Mouse (Mus musculus) gastrocnemius, adult 2 months (tissue): ENCODE measurements at regions not wholly inside any gene's neighbourhood (a gene's known extent, or its start where the extent isn't known, plus 50 kb on each side); places are given as distances from the start of the nearest gene placed in this dataset.

Experiments
- DNase-seq: peaks from one replicate; pipeline ENCODE4 v3.0.0; 2022
- H3K27ac ChIP-seq: fragments of 200-600 bp; 2 replicates; pipeline ENCODE4 v1.8.1; 2022; ENCODE audit warnings: mild to moderate bottlenecking
- H3K4me3 ChIP-seq: fragments of 200-600 bp; 2 replicates; pipeline ENCODE4 v1.8.1; 2022; ENCODE audit warnings: mild to moderate bottlenecking, moderate library complexity
- CTCF ChIP-seq: fragments of 200-600 bp; IDR thresholded peaks from 2 replicates; pipeline ENCODE4 v1.8.1; 2022; ENCODE audit warnings: antibody characterized with exemption, mild to moderate bottlenecking, moderate library complexity
- intact Hi-C: fragments of 180-260 bp; cut with DNase I; formaldehyde crosslinking; loops from one replicate; pipeline ENCODE4 v1.15.1; 2025

GRCm38 (mm10) chr12:59834809-59835208 lies 615.3 kb upstream of the Fbxo33 start:
- Histone ChIP-seq H3K4me3 (no peak overlapping the region), H3K27ac (no peak overlapping the region)
- TF ChIP-seq CTCF: no peak
- no peak for DNase-seq
- intact Hi-C loops: no loop called here

- Histone ChIP-seq H3K27ac (no peak overlapping the region), H3K4me3 (no peak overlapping the region)
- DNase-seq: no peak
- TF ChIP-seq CTCF: no peak
- intact Hi-C loops: no loop called here
Observed at GRCm38 (mm10) chr12:59822918-59823317, 603.4 kb upstream of the Fbxo33 start.

GRCm38 (mm10) chr12:59822435-59822834 lies 602.9 kb upstream of the Fbxo33 start:
- no peak for DNase-seq
- no peak for TF ChIP-seq CTCF
- no peak overlapping the region for H3K4me3 ChIP-seq
- intact Hi-C loops: no loop called here
- H3K27ac ChIP-seq: no peak overlapping the region

- DNase-seq: no peak
- no peak overlapping the region for H3K4me3 ChIP-seq
- H3K27ac ChIP-seq: no peak overlapping the region
- TF ChIP-seq CTCF: no peak
- intact Hi-C loops: no loop called here
Observed at GRCm38 (mm10) chr12:59821698-59822097, 602.2 kb upstream of the Fbxo33 start.

GRCm38 (mm10) chr12:59815965-59816364 lies 596.4 kb upstream of the Fbxo33 start:
- Histone ChIP-seq H3K27ac (no peak overlapping the region), H3K4me3 (no peak overlapping the region)
- intact Hi-C loops: no loop called here
- no peak for DNase-seq
- TF ChIP-seq CTCF: no peak

GRCm38 (mm10) chr12:59814356-59814755 lies 594.8 kb upstream of the Fbxo33 start:
- intact Hi-C loops: no loop called here
- no peak overlapping the region for H3K27ac ChIP-seq
- DNase-seq: no peak
- no peak overlapping the region for H3K4me3 ChIP-seq
- TF ChIP-seq CTCF: no peak

GRCm38 (mm10) chr12:59809224-59809623 lies 589.7 kb upstream of the Fbxo33 start:
- Histone ChIP-seq H3K4me3 (no peak overlapping the region), H3K27ac (no peak overlapping the region)
- no peak for DNase-seq
- intact Hi-C loops: no loop called here
- no peak for TF ChIP-seq CTCF

- DNase-seq: peak; percentile 16
- TF ChIP-seq CTCF: peak; percentile 28; the same call in 1 of the 2 replicates
- Histone ChIP-seq H3K4me3 (no peak overlapping the region), H3K27ac (no peak overlapping the region)
- intact Hi-C loops: no loop called here
Observed at GRCm38 (mm10) chr12:59798051-59798450, 578.5 kb upstream of the Fbxo33 start.

- no peak for TF ChIP-seq CTCF
- H3K4me3 ChIP-seq: no peak overlapping the region
- DNase-seq: no peak
- H3K27ac ChIP-seq: no peak overlapping the region
- intact Hi-C loops: no loop called here
Observed at GRCm38 (mm10) chr12:59791473-59791872, 571.9 kb upstream of the Fbxo33 start.

- Histone ChIP-seq H3K4me3 (no peak overlapping the region), H3K27ac (no peak overlapping the region)
- intact Hi-C loops: no loop called here
- TF ChIP-seq CTCF: no peak
- DNase-seq: no peak
Observed at GRCm38 (mm10) chr12:59786831-59787230, 567.3 kb upstream of the Fbxo33 start.

GRCm38 (mm10) chr12:59770980-59771379 lies 551.5 kb upstream of the Fbxo33 start:
- intact Hi-C loops: no loop called here
- TF ChIP-seq CTCF: no peak
- Histone ChIP-seq H3K4me3 (no peak overlapping the region), H3K27ac (no peak overlapping the region)
- DNase-seq: no peak

- H3K4me3 ChIP-seq: no peak overlapping the region
- TF ChIP-seq CTCF: no peak
- intact Hi-C loops: no loop called here
Observed at GRCm38 (mm10) chr12:59762260-59762659, 542.7 kb upstream of the Fbxo33 start.

GRCm38 (mm10) chr12:59744768-59745167 lies 525.2 kb upstream of the Fbxo33 start:
- intact Hi-C loops: no loop called here

More at GRCm38 (mm10) chr12:59762260-59762659, 542.7 kb upstream of the Fbxo33 start:
- DNase-seq: no peak
- H3K27ac ChIP-seq: no peak overlapping the region

GRCm38 (mm10) chr12:59743211-59743610 lies 523.7 kb upstream of the Fbxo33 start:
- no peak for DNase-seq
- intact Hi-C loops: no loop called here
- no peak overlapping the region for H3K4me3 ChIP-seq

More at GRCm38 (mm10) chr12:59744768-59745167, 525.2 kb upstream of the Fbxo33 start:
- Histone ChIP-seq H3K4me3 (no peak overlapping the region), H3K27ac (no peak overlapping the region)
- DNase-seq: no peak
- no peak for TF ChIP-seq CTCF

GRCm38 (mm10) chr12:59724951-59725350 lies 505.4 kb upstream of the Fbxo33 start:
- intact Hi-C loops: no loop called here
- Histone ChIP-seq H3K4me3 (no peak overlapping the region), H3K27ac (no peak overlapping the region)
- DNase-seq: no peak
- no peak for TF ChIP-seq CTCF

More at GRCm38 (mm10) chr12:59743211-59743610, 523.7 kb upstream of the Fbxo33 start:
- no peak for TF ChIP-seq CTCF
- no peak overlapping the region for H3K27ac ChIP-seq
